Mouse (Mus musculus) granulocyte monocyte progenitor cell, adult 5-6 weeks (primary cell): ENCODE results near the gene Fam213a. TPM values are rescaled to one million over a fixed set of nuclear protein-coding genes. Genes with fewer than 3 reads are reported as not detected.

Experiments used
- ATAC-seq: replicated peaks from 2 replicates; pipeline ENCODE4 v1.8.0; 2016; ENCODE audit warnings: mild to moderate bottlenecking, moderate TSS enrichment, inconsistent platforms; ENCODE audit not compliant: poor library complexity, severe bottlenecking
- total RNA-seq, 2 experiments: library from RNA; stranded (forward) in 1 of 2; stranded (reverse) in 1 of 2; fragments of 200-712, 200-1000 nt in 1 of 2; fragments of >200 nt in 1 of 2; fragmentation: Nextera tagmentation in 1 of 2; gene quantifications; 2 replicates each; pipeline ENCODE4 v1.2.3; 2014 to 2017

The Fam213a gene
- total RNA-seq, 2 experiments from 2014 or later: 7.5 to 11.6 TPM

DNA sequence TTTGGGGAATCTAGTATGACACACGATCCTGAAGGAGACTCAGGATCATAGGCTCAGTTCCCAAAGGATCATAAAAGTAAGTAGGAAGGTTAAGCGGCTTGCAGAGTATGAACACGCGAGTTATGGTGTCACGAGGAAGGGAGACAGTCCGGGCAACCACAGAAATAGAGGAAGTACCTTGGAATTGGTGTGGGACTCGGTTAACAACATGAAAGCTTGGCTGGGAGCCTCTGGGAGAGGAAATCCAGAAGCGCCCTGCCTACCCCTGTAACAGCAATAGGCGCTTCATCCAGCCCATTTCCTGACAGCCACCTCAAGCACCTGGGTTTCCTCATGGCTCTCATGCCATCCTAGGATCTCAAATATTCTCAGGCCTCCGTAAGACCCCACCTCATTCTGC lies 7.3 kb downstream of the Fam213a start:
- ATAC-seq: peak; percentile 76

DNA sequence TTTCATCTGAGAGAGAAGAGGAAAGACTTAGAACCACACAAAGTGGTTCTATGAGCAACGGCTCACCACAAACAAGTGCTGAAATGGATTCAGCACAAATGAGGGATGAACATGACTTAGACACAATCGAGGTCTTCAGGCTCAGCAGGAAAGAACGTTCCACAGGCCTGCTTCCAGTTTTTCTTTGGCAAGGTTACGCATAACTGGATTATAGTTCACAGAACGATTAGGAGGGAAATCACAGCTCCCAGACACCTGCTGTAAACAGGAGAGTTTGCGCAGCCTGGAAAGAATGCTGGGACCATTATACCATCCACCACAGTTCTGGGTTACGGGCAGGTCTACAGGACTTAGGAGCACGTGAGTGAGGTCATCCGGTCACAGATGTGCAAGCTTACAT lies 7.9 kb downstream of the Fam213a start:
- ATAC-seq: no peak

DNA sequence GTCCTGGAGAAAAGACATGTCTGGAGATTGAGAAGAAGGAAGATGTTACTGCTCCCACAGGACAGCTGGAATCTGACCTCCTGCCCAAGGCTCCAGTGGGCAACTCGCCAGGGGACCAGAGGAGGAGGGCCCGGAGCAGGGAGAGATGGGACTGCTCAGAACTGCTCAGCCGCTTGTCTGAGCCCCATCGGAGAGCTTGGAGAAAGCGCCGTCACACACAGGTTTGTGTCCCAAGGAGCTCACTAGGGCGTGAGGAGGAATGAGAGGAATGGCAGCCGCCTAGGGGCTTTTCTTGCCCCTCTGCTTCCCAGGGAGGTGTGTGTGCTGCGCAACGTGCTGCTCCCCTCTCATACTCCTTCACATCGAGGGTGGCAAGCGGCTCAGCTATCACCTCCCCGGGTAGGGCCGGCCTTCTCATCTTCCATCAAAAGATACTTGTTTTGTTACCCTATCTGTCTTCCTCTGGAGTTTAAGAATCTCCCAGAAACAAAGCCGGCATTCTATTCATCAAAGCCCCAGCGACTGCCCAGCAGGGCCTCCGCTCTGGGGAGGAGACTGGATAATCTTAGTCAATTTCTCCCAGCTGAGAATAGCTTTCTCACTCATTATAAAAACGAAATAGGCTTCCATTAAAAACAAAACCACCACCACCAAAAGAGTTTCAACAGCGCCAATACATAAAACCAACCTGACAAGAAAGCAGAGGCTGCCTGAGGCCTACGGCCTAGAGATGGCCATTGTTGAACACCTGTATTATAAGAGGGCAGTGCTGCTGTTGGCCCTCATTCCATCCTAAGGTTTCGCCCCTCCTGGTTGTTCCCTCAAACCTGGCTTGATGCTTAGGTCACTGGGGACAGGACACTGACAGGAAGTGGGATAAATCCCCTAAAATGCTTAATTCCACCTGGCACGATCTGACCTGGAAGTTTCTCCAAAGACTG lies 9.1 kb downstream of the Fam213a start:
- no peak for ATAC-seq

GRCm38 (mm10) chr14:41001576-41001975 lies 12.0 kb downstream of the Fam213a start:
- no peak for ATAC-seq

DNA sequence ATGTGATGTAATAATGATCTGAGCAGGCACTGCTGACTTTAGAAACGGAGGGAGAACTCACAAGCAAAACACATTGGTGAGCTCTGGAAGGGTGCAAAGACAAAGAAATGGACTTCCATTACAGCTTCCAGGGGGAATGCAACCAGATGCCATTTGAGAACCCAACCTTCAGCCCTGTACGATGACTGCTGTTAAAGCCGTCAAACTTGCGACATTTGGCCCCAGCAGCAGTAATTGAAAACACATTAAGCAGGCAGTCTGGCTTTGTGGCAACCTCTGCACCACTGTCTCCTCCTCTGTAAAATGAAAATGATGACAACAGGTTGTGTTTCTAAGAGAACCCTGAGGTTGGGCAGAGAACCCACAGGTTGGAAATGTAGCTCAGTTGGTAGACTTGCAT lies 12.8 kb downstream of the Fam213a start:
- ATAC-seq: no peak

DNA sequence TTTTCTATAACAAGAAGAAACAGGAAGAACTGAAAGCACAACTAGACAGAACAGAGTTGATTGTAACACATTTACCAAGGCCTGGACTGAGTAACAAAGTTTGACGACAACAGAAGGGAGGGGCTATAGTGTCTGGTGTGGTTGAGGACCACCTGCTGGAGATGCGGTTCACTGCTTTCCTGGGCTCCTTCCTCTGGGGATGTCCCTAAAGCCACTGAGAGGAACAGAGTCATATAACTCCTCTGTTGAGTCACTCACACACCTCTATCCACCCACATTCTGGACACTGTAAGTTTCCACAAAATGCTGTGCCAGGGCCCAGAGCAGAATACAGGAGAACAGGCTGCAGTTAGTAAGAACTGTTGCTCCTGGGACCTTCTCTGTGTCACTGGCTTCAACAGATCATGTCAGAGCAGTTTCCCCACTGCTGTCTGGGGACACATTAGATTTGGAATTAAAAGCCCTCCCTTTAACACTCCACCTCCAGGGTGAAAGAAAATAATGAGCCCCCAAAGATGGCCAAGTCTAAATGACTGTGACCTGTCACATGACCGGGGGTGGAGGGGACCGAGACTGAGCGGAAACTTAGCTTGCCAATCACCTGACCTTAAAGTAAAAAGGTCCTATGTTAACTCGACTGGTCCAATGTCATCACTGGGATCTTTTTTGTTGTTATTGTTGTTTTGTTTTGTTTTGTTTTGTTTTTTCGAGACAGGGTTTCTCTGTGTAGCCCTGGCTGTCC lies 13.5 kb downstream of the Fam213a start:
- peak; percentile 79 for ATAC-seq

DNA sequence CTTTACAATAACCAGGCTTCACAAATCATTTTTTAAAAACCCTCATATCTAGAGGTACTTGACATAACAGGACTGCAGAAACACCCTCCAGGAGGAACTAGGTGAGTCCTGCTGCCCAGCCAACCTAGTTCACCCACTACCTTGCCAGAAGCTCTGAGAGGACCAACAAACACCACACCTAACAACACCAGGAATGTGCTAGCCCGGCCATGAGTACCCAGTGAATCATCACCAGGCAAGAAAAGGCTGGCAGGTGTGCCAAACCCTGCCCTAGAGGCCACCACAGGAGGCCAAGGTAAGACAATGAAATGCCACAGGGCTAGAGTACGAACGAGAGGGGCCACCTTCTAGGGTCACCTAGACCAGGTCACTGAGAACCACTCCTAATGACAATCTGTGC lies 17.4 kb downstream of the Fam213a start:
- ATAC-seq: no peak

- no peak for ATAC-seq
Measured at GRCm38 (mm10) chr14:40992464-40992863, 21.1 kb downstream of the Fam213a start.

DNA sequence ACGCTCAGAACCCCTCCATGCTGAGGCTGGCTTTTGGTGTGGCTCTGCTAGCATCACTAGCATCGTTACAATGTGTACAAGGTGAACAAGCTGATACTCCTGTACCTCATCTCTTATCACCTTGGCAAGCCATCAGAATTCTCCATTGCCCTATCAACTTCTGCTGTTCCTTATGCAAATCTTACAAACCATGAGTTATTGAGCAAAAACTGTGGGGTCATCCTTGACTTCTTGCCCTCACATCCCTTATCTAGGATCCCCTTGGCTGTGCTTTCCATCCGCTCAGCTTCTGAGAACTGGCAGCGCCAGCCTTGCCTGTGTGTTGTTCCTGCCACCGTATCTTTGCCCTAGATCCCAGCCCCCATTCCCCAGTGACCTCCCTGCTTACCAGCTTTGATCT lies 24.8 kb downstream of the Fam213a start:
- no peak for ATAC-seq

DNA sequence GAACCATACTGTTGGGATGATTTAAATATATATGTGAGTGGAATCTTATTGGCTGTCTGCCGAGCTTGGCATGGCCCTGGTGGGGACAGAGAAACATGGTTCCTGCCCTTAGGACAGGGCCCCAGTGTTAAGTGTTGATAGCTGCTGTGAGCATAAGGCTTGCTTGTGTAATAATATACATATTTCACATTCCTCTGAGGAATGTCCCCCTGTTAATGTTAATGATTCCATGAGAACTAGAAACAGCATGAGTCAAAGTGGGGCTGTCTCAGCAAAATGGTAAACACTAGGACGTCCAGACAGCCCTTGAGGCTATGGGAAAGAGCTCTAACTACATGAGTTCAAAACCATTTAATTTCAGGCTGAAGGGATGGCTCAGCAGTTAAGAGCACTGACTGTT lies 26.4 kb downstream of the Fam213a start:
- ATAC-seq: no peak

DNA sequence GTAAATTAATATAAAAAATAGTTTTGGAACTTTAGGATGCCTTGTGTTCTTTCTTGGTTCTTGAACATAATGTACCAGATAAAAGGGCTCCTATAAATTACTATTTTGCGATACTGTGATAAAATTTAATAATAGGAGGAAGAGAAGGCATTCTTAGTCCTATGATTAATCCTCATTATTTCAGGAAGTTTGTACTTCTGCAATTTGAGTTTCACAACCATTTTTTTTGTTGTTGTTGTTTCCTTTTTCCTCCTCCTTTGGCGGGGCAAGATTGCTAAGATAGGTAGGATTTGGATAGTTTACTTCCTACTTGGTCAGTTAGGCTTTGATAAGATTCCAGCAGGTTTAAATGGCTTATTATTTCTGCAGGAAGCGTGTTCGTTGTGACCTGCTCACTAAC lies 28.0 kb downstream of the Fam213a start:
- ATAC-seq: peak; percentile 66

DNA sequence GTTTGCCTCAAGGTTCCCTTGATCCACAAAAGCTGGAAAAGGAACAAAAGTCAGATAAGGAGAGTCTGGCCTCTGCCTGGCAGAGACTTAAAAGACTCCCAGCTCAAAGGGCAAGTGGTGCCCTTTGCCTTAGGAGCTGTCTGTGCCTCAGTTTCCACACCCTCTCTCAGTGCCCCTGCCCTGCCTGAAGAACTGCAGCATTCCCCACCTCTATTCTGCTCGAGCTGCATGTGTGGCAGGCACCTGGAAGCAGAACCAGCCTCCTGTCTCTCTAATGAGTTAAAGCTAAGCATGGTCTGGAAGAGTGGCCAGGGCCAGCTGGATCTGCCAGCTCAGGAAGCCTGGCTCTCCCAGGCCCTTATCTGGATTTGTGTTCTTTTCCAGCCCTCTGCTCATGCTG lies 33.9 kb downstream of the Fam213a start:
- no peak for ATAC-seq

DNA sequence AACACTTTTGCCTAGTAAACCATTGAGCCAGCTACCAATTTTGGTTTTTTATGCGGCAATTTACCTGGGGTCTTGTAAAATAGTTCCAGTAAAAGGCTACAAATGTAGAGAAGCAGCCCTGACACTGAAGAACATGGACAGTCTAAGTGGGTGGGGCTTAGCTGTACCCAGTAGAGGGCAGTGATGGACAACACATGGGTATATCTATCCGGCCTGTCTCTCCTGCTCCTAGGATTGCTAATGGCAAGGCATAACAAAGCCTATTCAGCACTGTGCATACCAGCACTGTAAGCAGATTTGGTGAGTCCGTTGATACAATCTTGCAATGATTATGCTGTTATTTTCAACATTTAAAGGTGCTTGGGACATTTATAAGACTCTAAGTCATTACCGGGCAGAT lies 34.6 kb downstream of the Fam213a start:
- peak; percentile 67 for ATAC-seq

DNA sequence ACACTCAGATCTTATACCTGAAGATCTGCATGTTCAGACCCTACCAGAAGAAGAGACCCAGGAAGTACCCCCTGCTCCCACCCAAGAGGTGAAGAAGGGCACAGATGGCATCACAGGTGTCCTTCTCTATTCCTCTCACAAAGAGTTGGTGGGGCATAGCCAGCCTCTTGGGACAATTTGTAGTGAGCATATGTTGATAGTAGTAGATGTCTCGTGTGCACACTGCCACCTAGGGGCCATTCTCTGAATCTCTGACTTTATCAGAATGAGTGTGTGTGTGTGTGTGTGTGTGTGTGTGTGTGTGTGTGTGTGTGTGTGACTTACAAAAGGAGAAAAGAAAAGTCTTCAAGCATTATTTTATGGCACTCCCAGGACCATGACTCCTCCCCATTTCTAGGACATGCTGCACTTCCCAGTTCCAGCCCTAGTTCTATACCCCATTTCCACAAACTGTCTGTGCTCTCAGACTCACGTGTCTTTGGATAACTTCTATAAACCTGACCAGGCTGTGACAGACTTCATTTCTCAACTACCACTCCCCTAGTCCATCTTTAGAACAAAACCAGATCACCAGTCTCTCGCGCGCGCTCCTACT lies 38.4 kb downstream of the Fam213a start:
- peak; percentile 88 for ATAC-seq

GRCm38 (mm10) chr14:40968051-40968450 lies 45.5 kb downstream of the Fam213a start:
- no peak for ATAC-seq

DNA sequence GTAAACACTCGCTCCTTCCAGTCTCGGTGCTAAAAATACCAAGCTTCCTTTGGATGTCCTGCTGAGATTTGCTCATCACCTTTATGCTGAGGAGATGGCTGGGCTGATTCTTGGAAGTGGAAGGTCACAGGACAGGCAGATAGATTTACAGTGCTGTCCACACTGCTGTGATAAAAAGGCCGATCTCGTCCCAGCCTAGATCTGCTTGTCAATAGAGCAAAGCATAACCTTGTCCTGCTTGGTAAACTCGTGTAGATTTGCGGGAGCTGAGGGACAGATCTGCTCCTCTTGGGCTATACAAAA lies 46.0 kb downstream of the Fam213a start:
- no peak for ATAC-seq

GRCm38 (mm10) chr14:40966862-40967597 lies 46.6 kb downstream of the Fam213a start:
- peak; percentile 78 for ATAC-seq

GRCm38 (mm10) chr14:40966392-40966861 lies 47.2 kb downstream of the Fam213a start, which contains the start of gene Tspan14:
Gene Tspan14, minus strand, starts transcription at chr14:40966807.
- ATAC-seq: no peak

DNA sequence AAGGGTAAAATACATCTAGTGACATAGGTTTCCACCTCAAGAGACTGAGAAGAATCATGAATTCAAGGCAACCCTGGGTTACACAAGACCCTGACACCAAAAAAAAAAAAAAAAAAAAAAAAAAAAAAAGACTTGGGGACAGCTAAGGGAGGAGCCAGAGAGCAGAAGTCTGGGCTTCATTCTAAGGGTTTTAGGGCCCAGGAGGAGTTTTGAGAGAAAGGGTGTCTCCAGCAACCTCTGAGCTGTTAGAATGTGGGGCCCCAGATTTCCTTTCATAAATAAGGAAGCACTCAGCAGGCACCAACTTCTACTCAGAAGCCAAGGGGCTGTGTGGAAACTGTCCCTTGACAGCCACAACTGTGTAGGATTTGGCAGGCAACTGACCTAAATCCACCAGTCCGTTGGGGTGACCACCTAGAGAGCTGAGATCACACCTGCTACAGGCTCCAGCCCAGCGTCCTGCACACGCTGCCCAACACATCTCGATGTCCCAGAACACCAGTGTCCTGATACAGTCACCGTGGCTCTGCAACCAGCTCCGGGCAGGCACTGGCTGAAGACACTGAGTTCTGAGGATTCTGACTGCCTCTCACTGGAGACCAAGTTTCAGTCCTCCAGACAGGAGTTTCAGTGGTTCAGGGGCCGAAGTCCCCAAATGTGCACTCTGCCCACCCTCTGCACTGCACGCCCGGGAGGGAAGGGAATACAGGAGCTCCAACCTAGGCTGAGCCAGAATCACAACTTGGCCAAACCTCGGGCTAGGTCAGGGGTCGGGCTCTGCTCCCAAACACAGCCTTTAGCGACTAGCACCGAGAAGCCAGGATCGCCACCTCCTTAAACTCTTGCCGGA lies 47.9 kb downstream of the Fam213a start:
- ATAC-seq: peak; percentile 45

DNA sequence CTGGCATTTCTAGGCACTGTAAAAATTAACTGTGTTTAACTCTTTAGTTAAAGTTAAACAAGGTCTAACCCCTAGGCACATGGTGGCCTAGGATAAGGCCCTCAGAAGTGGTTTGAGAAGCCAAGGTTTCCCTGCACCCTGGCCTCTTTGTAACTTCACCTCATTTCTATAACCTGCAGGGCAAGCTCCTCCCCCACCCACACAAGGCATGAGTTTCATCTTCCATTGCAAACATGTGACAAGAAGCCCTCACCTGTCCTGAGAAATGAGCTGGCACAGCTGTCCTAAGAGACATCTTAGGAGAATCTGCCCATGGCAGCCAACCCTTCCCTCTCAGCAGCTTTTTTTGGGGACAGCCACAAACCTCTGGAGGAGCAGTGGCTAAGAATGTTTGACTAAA lies 48.7 kb downstream of the Fam213a start:
- ATAC-seq: no peak
